Mouse (Mus musculus) lung, adult 2 months (tissue): Measurements from ENCODE around the gene Lxn. TPM values are rescaled to one million over a fixed set of nuclear protein-coding genes. Genes with fewer than 3 reads are reported as not detected.

Experiments
- DNase-seq: peaks from one replicate; pipeline ENCODE4 v3.0.0; 2022
- H3K4me1 ChIP-seq: fragments of 200-500 bp; 2 replicates; pipeline ENCODE4 v1.6.1; 2011; ENCODE audit warnings: low read length; ENCODE audit not compliant: control insufficient read depth, insufficient read depth
- H3K4me3 ChIP-seq: fragments of 200-500 bp; replicated peaks from 2 replicates; pipeline ENCODE3; 2011; ENCODE audit warnings: low read depth, mild to moderate bottlenecking, control low read depth, low read length; ENCODE audit errors: extremely low read depth
- CTCF ChIP-seq: fragments of 200-500 bp; IDR thresholded peaks from 2 replicates; pipeline ENCODE4 v1.5.1; 2011; ENCODE audit warnings: mild to moderate bottlenecking, low read length, control low read depth; ENCODE audit not compliant: insufficient read depth
- POLR2A ChIP-seq: fragments of 200-500 bp; IDR thresholded peaks from 2 replicates; pipeline ENCODE4 v1.6.1; 2011; ENCODE audit warnings: low read depth, mild to moderate bottlenecking, control low read depth, low read length, borderline replicate concordance; ENCODE audit errors: extremely low read depth
- WGBS: fragments of 180-500 bp; shearing (Covaris S2); methylation state at CpG from one replicate; pipeline ENCODE4 v1.1.7; 2018; 5-methylcytosine and 5-hydroxymethylcytosine counted together
- polyA plus RNA-seq: library from polyadenylated mRNA; depleted of rRNA; stranded (reverse); fragments of >200 nt; gene quantifications from 2 replicates; pipeline ENCODE4 v1.2.3, GENCODE M21; 2012; rRNA removed

Lxn gene
- polyA plus RNA-seq, 1 experiment: 82.6 TPM

DNA sequence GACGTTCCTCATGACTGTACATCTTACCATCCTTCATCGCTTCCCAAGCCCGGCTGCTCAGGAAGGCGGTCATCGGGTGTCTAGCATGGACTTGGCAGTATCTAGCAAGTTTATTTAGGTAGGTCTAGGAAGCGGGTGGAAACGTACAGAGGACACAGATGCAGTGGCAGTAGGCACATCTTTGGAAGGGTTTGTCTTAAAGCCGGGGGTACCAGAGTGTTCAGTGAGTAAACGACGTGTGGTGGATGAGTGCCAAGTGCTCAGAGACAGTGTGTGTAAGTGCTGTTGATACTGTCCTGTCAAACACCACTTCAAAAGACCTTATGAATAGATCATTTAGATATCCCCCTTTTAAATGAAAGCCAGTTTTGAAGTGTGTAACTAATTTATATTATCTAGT is 1.1 kb downstream of the Lxn start:
- DNase-seq: no peak
- TF ChIP-seq CTCF: no peak
- no peak for TF ChIP-seq POLR2A
- H3K4me1 ChIP-seq: peaks cover 5% of the 10 kb centered on the region; the same call in 1 of the 2 replicates
- H3K4me3 ChIP-seq: peak overlapping the region; percentile 99
- WGBS: 19% methylated on average over 10 of the region's 10 CpGs

DNA sequence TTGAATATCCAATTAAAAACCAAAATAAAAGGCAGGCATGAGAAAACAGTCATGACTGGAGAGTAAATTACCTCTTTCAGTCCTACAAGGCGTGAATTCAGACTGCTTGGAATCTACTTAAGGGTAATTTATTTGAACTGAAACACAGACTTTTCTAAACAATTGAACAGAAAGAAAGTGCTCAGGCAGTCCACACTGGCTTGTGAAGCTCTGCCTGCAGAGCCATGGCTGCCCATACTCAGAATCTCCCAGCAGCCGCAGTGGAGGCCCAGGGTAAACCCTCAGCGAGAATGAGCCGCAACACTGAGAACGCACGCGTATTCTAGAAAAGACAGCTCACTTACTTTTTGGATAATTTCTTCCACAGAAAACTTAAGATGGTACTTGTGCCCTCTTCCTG is 1.7 kb downstream of the Lxn start:
- DNase-seq: no peak
- TF ChIP-seq POLR2A: no peak
- TF ChIP-seq CTCF: no peak
- WGBS: 72% methylated on average over 7 of the region's 7 CpGs
- no peak overlapping the region for H3K4me3 ChIP-seq
- H3K4me1 ChIP-seq: peaks cover 5% of the 10 kb centered on the region; the same call in 1 of the 2 replicates

GRCm38 (mm10) chr3:67459881-67460280 is 3.8 kb downstream of the Lxn start:
- peaks cover 5% of the 10 kb centered on the region; the same call in 1 of the 2 replicates for H3K4me1 ChIP-seq
- TF ChIP-seq CTCF (no peak), POLR2A (no peak)
- H3K4me3 ChIP-seq: no peak overlapping the region
- DNase-seq: no peak
- WGBS: 88% methylated on average over 3 of the region's 3 CpGs

- WGBS: 48% methylated on average over 5 of the region's 5 CpGs
- Histone ChIP-seq H3K4me1 (peaks cover 3% of the 10 kb centered on the region), H3K4me3 (no peak overlapping the region)
- no peak for TF ChIP-seq CTCF
- no peak for TF ChIP-seq POLR2A
- no peak for DNase-seq
Measured at GRCm38 (mm10) chr3:67450601-67451210, 13.0 kb downstream of the Lxn start.

DNA sequence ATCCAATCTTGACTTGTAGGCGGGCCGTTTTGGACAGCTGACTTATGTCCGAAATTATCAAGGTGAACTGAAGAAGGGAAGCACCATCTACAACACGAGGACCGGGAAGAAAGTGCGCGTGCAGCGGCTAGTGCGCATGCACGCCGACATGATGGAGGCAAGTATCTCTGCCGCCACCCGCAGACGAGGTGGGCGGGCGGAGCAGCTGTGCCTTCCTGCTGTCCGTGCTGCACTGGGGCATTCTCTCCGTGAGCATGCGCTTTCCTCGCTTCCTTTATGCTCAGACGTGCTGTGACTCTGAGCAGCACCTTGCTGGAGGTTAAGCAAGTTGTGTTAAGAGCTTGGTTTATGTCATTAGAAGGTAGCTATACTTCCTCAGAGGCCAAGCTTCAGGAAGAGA is 14.1 kb downstream of the Lxn start:
- DNase-seq: no peak
- H3K4me1 ChIP-seq: peaks cover 3% of the 10 kb centered on the region
- 65% methylated on average over 21 of the region's 21 CpGs for WGBS
- peak overlapping the region; percentile 43 for H3K4me3 ChIP-seq
- TF ChIP-seq POLR2A: peak; percentile 66; the same call in 1 of the 2 replicates
- no peak for TF ChIP-seq CTCF

- 96% methylated on average over 2 of the region's 2 CpGs for WGBS
- TF ChIP-seq CTCF: peak; percentile 39
- TF ChIP-seq POLR2A: no peak
- H3K4me1 ChIP-seq: peaks cover 3% of the 10 kb centered on the region
- DNase-seq: no peak
- no peak overlapping the region for H3K4me3 ChIP-seq
Measured at GRCm38 (mm10) chr3:67447143-67447542, 16.6 kb downstream of the Lxn start.

DNA sequence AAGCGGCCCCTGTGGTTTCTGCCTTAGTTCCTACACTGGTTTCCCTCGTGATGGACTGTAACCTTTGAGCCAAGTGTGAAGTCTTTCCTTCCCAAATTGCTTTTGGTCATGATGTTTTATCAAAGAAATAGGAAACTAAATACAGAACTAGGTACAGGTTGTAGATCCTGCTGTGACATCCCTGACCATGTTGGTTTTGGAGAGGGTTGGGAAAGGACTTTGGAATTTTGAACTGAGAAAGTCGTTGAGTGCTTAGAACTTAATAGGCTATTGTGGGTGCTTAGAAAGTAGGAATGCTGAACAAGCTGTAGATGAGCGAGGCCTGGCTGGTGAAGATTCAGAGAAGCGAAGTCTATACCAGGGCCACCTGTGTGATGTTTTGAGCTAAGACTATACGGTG is 29.7 kb downstream of the Lxn start:
- TF ChIP-seq CTCF: no peak
- no peak for TF ChIP-seq POLR2A
- 92% methylated on average over 6 of the region's 6 CpGs for WGBS
- peaks cover 4% of the 10 kb centered on the region; the same call in 1 of the 2 replicates for H3K4me1 ChIP-seq
- DNase-seq: no peak
- no peak overlapping the region for H3K4me3 ChIP-seq

DNA sequence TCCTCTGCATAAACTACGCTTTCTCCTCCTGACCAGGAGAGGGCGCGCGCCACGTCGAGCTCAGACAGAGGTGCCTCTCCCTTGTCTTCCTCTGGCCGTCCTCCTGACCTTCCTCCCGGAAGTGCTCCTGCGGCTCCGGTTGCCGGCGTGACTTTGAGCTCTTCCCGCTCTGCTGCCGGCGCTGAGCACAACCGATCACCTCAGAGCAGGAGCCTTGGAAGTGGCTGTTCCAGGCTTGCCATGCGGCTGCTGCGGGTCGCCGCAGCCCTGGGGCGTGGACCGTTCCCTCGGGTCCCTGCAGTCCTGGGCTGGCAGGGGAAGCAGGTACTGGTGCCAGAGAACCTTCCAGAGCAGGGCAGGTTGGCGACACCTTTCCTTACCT is 33.7 kb downstream of the Lxn start, which contains the start of gene Gfm1:
Gfm1 (plus strand) TSS at position 98 of the 382 bp plus-strand sequence.
- DNase-seq: peak; percentile 85
- TF ChIP-seq CTCF (peak; percentile 86), POLR2A (peak; percentile 63; the same call in 1 of the 2 replicates)
- H3K4me1 ChIP-seq: peaks cover 4% of the 10 kb centered on the region; the same call in 1 of the 2 replicates
- under 1% methylated on average over 24 of the region's 24 CpGs for WGBS
- H3K4me3 ChIP-seq: peak within 1 kb of the TSS; percentile 90

- 26% methylated on average over 8 of the region's 8 CpGs for WGBS
- no peak for DNase-seq
- TF ChIP-seq POLR2A: no peak
- TF ChIP-seq CTCF: no peak
- Histone ChIP-seq H3K4me1 (peaks cover 4% of the 10 kb centered on the region; the same call in 1 of the 2 replicates), H3K4me3 (peak overlapping the region; percentile 90)
Measured at GRCm38 (mm10) chr3:67429338-67429998, 34.3 kb downstream of the Lxn start.

Other genes with a start within 250 kb of the Lxn start
- gene Mlf1, start 89.8 kb downstream of the Lxn start, polyA plus RNA-seq: 4.6 and 6.8 TPM in 2 replicates
- gene Gm17402, start 88.8 kb downstream of the Lxn start, polyA plus RNA-seq: not detected in 2 replicates
- 9.5 and 13.6 TPM in 2 replicates for gene Gfm1, start 33.8 kb downstream of the Lxn start, polyA plus RNA-seq
- 1.1 and 2.3 TPM in 2 replicates for gene Rarres1, start 51.6 kb upstream of the Lxn start, polyA plus RNA-seq
- 45.2 and 47.6 TPM in 2 replicates for gene Mfsd1, start 118.8 kb upstream of the Lxn start, polyA plus RNA-seq